Mouse (Mus musculus): ENCODE data around the gene Cdyl.

Cdyl gene

DNA sequence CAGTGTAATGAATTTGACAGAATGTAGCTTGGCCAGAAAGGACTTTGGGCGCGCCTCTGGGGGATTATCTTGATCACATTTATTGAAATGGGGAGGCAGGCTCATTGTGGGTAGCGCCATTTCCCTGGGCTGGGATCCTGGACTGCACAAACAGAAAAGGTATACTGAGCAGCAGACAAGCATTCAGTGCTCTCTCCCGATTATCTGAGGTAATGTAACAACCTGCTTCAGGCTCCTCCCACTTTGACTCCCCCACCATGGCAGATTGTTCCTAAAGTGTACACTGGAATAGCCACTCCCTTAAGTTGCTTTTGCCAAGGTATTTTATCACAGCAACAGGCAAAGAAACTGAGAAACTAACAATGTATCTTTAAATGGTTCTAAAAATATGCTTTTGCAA, 58.0 kb downstream of the Cdyl start:
- no peak for DNase-seq

DNA sequence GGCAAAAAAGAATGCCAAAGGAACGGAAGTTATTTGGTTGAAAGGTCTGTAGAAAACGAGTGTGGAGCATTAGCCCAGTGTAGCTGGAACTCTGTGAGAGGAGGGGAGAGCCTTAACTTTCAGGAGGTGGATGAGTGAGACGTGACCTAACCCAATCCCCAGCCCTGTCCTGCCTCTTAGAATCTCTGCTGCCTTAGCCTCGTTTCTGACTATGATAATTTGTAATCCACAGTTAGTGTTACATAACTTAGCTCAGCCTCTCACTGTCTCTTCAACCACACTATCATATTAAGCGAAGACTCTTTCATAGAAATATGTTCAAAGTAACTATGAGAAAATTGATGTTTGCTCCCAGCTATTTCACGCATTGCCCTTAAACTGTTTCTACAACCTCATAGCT, 59.9 kb downstream of the Cdyl start:
- DNase-seq: no peak

DNA sequence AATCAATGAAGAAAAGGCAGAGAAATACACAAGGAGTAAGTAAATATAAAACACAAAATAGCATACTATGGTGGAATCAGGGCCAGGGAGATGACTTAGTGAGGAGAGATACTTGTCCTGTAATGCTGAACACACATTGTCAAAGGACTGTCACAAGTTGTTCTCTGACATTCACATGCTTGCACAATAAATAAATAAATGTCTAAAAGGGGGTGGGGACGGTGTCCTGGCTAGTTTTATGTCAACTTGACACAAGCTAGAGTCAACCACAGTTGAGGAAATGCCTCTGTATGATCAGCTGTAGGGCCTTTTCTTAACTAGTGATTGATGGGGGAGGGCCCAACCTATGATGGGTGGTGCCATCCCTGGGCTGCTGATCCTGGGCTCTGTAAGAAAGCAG, 63.4 kb downstream of the Cdyl start:
- no peak for DNase-seq

DNA sequence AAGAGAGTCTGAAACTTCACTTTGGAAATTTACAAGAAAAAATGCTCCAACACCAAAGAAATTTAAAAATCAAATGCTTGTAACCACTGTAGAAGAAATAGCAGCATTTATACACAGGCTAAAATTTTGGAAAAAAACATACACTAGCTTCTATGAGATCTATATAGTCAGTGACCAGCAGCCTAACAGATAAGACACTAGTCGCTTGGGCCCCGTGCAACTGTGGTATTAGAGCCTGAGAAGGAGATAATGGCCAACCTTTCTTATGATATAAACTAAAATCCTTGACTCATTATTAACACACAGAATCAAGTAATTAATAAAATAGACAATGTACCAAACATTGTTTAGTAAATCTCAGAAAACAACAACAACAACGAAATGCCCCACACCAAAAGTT, 66.4 kb downstream of the Cdyl start:
- no peak for DNase-seq

DNA sequence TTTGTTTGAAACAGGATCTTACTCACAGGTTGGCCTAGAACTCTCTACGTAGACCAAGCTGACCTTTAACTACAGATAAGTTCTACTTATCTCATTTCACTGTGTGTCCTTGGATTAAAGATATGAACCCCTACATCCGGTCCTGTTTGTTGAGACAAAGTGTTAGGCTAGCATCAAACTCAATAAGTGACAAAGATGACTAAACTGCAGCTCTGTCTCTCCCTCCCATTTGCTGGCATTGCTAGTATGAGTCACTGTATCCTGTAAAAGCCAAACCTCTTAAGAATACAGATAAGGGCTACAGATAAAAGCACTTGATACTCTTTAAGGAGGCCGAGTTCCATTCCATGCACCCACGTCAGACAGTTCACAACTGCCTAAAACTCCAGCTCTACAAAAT, 72.5 kb downstream of the Cdyl start:
- DNase-seq: no peak

DNA sequence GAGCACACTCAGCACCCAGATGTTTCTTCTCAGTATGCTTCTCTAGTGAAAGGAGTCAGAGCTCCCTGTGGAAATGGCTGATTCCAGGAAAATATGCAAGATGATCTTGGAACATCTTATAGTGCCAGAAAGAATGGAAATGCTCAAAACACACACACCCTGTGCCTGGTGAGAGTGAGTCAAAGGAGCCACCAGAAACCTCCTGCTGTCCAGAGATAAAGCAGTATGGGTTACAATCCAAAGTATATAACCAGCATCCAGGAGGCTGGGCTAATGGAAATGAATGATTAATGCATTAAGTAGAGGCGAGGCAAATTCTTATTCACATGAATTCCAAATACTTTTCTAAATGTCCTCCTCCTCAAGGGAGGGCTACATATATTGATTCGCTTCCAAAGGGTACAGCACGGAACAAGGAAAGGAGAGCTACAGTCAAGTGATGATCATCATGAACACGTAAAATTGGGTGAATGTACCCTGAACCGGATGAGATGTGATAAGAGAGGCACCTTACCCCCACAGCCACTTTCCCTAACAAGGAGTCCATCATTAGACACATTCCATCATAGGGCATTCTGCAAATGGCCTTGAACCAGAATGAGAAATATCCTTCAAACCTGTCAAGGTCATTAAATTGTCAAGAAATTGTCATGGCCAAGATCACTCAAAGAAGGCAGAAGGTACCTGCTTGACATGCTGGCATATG, 73.4 kb downstream of the Cdyl start:
- no peak for DNase-seq

DNA sequence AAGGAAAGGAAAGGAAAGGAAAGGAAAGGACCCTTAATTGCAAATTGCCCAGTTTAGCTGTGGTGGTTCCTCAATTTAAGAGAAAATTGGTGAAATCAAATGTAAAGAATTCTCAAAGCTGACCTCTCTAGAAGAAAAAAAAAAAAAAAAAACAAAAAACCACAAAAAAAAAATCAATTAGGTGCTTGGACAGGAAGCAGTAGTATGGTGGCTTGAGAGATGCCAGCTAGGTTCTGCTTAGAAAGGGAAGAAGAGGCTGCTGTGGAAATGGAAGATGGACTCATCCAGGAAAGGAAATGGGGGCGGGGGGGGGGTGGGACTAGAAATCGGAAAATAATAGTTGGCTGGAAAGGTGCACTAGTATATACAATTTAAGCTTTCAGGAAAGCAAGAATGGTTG, 77.9 kb downstream of the Cdyl start:
- DNase-seq: no peak

DNA sequence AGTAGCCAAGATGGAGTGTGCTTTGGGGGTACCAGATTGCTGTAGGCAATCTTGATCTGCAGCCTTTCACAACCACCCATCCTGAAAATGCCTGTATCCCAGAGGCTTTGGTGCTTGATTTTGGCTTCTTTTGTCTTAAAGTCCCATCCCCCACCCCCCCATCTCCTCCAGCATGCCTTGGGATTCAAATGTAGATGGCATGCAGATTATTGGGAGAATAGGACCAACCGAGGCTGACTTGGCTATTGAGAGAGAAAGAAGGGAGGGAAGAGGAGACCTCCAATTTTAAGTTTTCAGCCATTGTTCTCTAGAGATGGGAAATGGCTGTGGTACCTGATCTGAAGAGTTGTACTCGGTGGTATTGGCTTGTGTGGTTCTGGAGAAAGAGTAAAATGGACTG, 78.6 kb downstream of the Cdyl start:
- no peak for DNase-seq

DNA sequence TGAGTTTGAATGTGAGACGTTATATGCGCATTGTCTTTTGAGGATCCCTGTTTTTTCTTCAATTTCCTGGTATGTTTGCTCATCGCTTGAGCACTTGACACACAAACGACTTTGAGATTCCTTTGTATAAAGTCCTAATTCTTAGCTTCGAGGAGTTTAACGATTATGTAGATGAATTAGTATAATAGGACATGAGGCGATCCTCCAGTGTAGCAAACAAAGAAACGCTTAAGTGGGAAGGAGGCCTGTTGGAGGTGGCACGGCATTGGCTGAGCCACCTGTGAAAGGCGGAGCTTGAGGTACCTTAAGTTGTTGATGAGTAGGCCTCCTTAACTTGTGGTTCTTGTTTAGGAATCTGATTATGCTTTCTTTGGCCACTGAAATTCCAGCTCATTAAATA, 79.8 kb downstream of the Cdyl start:
- DNase-seq: no peak

DNA sequence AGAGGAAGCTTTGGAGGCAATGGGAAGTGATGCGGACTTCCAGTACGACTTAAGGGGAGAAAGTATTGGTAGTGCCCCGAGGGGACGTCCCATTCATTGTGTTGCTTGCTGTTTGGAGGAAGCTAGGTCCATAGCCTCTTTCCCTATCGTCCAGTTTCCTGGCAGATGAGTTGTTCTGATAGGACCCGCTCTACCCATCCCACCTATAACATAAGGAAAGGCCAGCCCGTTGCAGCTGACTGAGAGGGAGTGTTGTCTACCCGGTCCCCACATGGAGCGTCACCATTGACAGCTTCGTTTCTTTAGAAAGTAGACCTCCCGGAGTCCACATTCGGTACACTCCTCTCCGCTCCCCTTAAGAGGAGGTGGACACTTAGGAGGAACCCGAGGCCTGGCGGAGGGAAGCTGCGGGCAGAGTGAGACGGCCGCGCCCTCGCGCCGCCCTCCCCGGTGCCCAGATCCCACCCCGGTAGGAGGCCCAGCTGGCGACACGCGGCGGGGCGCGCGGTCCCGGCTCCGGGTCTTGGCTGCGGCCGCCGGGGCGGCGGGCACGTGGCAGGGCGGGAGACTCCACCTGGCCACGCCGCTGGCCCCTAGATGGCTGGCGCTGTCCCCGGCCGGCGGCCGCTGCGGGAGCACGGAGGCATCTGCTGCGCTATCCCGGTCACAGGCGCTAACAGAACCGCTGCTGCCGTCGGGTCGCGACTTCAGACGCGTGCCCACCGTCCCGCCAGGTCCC, 80.8 kb downstream of the Cdyl start:
- DNase-seq: peak; percentile 81 to 91

DNA sequence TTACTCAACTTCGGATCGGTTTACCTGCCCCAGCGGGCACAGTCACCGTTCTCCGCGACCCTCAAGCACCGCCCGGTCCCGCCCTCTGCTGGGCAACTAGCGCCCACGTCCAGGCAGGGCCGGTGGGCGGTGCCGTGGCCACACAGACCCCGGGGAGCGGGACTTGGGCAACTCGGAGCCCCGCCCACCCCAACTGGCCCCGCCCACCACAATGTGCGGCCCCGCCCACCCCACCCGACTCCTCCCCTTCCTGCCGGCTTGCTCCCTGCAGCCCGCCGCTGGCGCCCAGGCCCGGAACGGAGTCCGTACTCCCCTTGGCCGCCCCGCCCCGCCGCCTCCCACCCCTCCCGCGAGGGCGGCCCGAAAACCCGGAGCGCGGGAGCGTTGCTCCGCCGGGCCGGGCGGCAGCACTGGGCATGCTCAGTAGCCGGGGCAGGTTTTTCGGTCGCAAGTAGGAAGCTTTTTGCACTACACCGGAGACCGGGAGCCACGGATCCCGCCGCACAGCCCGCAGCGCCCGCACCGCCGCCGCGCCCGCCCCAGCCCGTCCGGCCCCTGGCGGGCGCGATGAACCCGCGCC, 81.5 kb downstream of the Cdyl start:
- DNase-seq: peak; percentile 95 to 97

DNA sequence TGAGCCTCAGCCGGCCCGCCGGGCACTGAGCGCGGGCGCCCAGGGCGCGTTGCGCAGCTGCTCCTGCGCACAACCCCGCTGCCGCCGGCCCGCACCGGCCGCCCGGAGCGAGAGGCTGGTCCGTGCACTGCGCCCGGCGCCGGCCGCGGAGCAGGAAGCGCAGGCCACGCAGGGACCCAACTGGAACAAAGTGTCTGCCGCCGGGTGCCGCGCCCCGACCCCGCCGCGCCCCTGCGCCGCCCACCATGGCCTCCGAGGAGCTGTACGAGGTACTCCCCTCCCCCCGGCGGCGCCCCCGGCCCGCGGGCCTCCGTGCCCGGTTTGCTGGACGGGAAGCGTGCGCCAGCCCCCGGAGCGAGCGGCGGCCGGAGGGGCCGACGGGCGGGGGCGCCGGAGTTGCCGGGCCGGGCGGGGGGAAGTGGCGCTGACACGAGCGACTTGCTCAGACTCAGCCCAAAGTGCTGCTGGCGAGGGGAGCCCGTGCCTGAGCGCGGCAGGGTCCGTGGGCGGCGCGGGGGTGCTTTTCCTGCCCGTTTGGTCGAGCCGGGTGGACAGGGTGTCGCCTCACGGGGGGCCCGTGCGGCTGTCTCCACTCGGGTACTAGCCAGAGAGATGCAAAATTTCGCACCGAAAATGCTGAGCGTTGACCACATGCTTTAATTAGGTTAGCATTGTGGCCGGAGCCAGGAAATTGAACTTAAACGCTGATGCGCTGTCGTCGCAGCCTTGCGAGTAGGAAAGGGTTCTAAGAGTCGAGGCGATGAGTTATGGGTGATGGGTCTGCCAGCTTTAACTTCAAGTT, 82.2 kb downstream of the Cdyl start:
- peak; percentile 70 to 82 for DNase-seq

DNA sequence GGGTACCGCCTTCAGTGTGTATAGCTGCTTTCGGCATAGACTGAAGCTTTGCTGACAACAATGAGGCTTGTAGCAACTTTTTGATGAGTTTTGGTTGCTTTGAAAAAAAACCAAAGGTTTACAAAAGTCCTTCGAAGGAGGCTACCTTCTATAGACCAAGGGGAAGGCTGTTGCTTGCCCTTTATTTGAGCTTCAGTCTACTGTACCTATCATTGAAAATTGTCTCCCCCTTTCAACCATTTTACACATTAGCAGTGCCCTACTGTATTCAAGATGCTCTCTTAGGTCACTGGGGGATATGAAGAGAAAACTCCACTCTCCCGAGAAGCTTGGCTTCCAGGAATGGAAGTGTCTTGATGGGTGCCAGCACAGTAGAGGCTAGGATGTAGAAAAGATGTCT, 83.1 kb downstream of the Cdyl start:
- no peak for DNase-seq

DNA sequence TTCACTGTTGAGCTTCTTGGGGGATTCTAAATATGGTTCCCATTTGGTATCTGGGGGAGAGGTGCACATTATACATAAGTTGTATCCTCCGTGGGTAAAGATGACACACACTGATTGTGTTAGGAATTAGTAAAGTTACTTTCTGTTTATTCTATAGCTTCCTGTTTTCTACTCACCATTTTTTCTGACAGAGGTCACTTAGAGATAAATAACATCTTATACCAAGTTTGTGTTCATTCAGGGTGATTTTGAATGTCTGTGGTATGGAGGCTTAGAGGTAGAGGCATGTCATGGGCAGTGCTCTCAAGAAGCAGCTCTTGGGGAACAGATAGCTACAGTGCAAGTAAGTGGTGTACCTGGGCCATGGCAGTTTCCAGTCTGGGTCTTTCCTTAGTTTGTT, 83.6 kb downstream of the Cdyl start:
- no peak for DNase-seq

DNA sequence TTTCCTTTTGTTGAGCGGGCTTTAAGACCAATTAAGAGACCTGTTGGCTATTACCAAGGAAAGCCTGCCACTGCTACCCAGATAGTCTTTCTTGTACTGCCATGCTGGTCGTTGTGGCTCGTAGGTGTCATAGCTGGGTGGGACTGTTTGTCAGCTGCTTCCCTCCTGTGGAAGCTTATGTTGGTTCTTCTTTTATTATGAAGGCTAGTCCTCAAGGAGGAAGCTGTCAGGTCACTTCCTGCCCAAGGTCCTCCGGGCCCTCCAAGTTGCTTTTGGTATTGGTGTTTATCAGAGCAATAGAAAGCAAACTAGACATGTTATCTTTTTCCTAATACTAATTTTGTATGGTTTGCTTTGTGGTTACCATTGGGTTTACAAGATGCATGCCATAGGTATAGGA, 89.6 kb downstream of the Cdyl start:
- DNase-seq: no peak

DNA sequence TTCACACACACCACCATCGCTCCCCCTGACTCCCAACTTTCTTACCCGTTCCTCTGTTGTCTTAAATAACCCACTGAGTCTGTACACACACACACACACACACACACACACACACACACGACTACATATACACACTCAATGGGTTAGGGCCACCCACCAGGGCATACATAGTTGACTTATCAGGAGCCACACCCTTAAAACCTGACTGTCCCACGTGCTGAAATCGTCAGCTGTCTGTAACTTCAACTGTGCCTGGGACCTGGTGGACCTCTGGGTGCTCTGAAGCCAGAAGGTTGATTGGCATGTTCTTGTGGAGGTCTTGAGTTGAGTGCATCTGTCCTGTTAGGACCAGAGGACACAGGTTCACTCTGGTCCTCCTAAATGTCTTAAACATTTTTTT, 90.0 kb downstream of the Cdyl start:
- no peak for DNase-seq

DNA sequence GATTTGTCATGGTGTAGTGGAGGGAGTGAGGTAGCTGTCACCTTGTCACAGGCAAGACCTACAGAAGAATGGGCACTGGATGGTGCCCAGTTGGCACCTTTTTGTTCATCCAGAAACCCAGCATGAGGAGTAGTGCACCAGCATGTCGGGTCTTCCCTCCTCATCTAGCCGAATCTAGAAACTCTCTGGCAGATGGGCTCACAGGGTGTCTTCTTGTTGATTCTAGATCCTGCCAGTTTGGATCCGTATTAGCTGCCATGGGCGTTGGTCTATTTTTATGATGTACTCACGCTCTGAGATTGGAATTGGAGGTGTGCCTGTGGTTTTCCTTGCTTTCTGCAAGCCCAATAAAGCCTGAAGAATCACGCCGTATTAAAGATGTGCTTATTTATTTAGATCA, 92.4 kb downstream of the Cdyl start:
- no peak for DNase-seq

DNA sequence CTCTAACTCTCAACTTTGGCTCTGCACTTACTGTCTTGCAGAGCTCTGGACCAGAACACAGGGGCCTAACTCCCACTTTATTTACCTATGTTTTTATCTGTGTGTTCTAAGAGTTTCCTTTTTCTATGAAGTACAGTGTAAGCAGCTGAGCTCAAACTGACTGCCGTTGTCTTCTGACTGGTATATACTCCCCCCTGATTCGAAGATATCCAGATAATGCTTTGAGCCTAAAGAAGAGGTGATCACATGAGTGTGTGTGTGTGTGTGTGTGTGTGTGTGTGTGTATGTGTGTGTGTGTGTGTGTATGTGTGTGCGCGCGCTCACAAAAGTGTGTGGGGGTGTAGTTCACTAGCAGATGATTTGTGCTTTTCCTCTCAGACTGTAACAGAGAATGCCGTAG, 95.4 kb downstream of the Cdyl start:
- no peak for DNase-seq

DNA sequence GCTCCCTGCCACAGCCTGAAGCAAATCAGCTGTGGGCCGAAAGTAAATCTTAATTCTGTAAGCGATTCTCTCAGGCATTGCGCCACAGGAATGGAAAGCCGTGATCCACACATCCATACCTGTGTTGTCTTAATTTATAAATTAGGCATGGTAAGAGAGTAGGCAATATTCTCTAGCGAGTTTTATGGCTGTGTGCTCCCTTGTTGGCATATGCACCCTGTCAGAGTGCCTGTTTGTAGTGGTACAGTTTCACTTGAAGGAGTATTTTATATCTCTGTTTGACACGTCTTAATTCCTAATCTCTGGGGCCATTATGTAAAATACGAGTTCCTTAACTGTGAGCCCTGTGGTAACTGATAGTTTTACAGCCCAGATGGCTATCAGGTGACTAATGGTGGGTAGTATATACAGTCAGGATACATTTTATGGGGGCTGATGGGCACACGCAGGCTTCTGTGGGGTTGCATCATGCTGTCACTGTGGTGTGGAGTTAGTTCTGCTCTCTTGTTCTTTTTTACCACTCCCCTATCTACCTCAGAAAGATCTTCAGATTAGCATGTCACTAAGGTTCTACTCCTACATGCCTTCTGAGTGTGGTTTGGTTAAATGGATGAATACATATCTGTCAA, 96.1 kb downstream of the Cdyl start:
- DNase-seq: no peak

DNA sequence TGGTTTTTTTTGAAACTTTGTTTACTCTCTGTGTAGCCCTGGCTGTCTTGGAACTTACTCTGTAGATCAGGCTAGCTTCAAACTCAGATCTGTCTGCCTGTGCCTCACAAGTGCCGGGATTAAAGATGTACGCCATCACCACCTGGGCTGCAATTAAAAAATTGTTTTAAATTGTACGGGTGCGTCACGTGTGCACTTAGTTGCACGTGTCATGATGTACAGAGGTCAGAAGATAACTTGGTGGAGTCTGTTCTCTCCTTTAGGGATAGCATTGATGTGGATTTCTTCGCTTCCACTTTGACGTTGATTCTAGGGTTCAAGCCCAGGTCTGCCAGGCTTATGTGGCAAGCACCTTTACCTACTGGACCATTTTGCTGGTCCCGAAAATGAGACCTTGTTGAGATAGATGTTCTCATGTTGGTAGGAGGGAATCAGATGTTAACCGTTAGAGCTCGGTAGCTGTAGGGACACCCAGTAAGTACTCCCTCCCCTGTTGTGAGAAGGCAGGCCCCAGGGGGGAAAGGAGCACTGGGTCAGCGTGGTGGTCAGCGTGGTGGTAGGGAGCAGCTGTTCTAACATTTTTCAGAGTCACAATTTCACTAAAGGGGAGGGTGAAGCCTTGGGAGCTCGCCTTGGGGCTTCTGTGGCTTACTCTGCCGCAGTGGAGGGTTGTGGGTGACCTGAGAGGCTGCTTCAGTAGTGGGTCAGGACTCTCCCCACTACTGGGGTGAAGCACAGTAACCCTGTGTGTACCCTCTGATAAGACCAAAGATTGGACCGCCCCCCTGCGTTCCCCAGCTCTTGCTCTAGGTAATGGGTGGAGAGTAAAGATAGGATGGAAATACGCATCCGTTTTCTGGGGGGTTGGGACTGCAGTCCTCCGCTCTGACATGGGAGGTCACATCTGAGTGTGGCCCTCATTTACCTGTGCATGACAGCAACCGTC, 97.0 kb downstream of the Cdyl start:
- no peak for DNase-seq

DNA sequence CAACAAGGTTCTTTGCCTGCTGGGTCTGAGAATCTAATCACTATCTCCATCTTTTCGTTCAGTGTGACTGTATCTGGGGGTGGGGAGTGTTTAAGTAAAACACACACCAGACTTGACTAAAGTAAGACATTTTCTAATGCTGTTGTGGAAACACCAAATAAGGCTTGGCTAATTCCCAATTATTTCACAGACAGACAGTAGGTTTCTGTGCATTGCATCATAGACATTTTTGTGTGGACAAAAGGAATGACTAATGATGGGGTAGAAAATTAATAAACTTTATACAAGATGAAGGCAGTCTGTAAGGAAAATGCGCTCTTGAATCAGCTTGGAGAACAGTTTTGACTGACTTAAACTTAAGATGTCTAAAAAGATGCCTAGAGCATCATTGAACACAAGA, 100.7 kb downstream of the Cdyl start:
- DNase-seq: no peak

DNA sequence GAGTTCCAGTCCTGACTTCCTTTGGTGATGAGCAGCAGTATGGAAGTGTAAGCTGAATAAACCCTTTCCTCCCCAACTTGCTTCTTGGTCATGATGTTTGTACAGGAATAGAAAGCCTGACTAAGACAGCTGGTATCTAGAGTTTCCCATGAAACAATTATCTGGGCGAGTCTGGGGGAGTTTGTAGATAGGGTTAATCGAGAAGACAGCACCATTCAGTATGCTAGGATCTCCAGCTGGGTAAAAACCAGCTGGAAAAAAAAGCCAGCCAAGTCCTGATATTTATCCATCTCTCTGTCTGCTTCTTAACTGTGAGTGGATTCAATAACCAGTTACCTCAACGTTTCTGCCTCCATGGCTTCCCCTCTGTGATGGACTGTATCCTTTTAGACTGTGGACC, 104.9 kb downstream of the Cdyl start:
- DNase-seq: no peak

Data from kidney, postnatal 4 days (tissue).